Mouse (Mus musculus): ENCODE measurements at regions not wholly inside any gene's neighbourhood (a gene's known extent, or its start where the extent isn't known, plus 50 kb on each side); places are given as distances from the start of the nearest gene placed in this dataset.

- DNase-seq (ENCODE audit: low spot score in 2 of 2), result peak in 1 of 2 experiments; percentile 26
These were observed 220.7 kb downstream of the Fam84b start for GRCm38 (mm10) chr15:60632789-60633456.

GRCm38 (mm10) chr15:60630756-60631402, 222.7 kb downstream of the Fam84b start:
- DNase-seq (ENCODE audit: low spot score in 2 of 2), result peak; percentile 64 to 74

GRCm38 (mm10) chr15:60618801-60619200, 234.8 kb downstream of the Fam84b start:
- no peak for DNase-seq (ENCODE audit: low spot score in 2 of 2)

GRCm38 (mm10) chr15:60617371-60617770, 236.2 kb downstream of the Fam84b start:
- no peak for DNase-seq (ENCODE audit: low spot score in 2 of 2)

- DNase-seq (ENCODE audit: low spot score in 2 of 2), result no peak
These were observed 251.7 kb downstream of the Fam84b start for GRCm38 (mm10) chr15:60601885-60602284.

GRCm38 (mm10) chr15:60577084-60577483, 276.5 kb downstream of the Fam84b start:
- no peak for DNase-seq (ENCODE audit: low spot score in 2 of 2)

GRCm38 (mm10) chr15:60566267-60566666, 287.3 kb downstream of the Fam84b start:
- DNase-seq (ENCODE audit: low spot score in 2 of 2), result no peak

- no peak for DNase-seq (ENCODE audit: low spot score in 2 of 2)
These were observed 288.6 kb downstream of the Fam84b start for GRCm38 (mm10) chr15:60565017-60565416.

GRCm38 (mm10) chr15:60560641-60561040, 292.9 kb downstream of the Fam84b start:
- no peak for DNase-seq (ENCODE audit: low spot score in 2 of 2)

GRCm38 (mm10) chr15:60555691-60556090, 297.9 kb downstream of the Fam84b start:
- no peak for DNase-seq (ENCODE audit: low spot score in 2 of 2)

GRCm38 (mm10) chr15:60554587-60554986, 299.0 kb downstream of the Fam84b start:
- DNase-seq (ENCODE audit: low spot score in 2 of 2), result no peak

GRCm38 (mm10) chr15:60548045-60548444, 305.5 kb downstream of the Fam84b start:
- no peak for DNase-seq (ENCODE audit: low spot score in 2 of 2)

- peak in 1 of 2 experiments; percentile 24 for DNase-seq (ENCODE audit: low spot score in 2 of 2)
These were observed 316.4 kb downstream of the Fam84b start for GRCm38 (mm10) chr15:60537191-60537590.

GRCm38 (mm10) chr15:60534701-60535100, 318.9 kb downstream of the Fam84b start:
- DNase-seq (ENCODE audit: low spot score in 2 of 2), result no peak

- no peak for DNase-seq (ENCODE audit: low spot score in 2 of 2)
These were observed 336.8 kb downstream of the Fam84b start for GRCm38 (mm10) chr15:60516810-60517209.

- DNase-seq (ENCODE audit: low spot score in 2 of 2), result no peak
These were observed 376.7 kb downstream of the Fam84b start for GRCm38 (mm10) chr15:60476755-60477310.

- DNase-seq (ENCODE audit: low spot score in 2 of 2), result no peak
These were observed 378.5 kb downstream of the Fam84b start for GRCm38 (mm10) chr15:60475086-60475485.

GRCm38 (mm10) chr15:60431916-60432315, 415.5 kb upstream of the 4933412E24Rik start:
- no peak for DNase-seq (ENCODE audit: low spot score in 2 of 2)

- peak; percentile 65 to 71 for DNase-seq (ENCODE audit: low spot score in 2 of 2)
These were observed 402.7 kb upstream of the 4933412E24Rik start for GRCm38 (mm10) chr15:60419081-60419480.

GRCm38 (mm10) chr15:60392267-60392666, 375.9 kb upstream of the 4933412E24Rik start:
- DNase-seq (ENCODE audit: low spot score in 2 of 2), result no peak

- no peak for DNase-seq (ENCODE audit: low spot score in 2 of 2)
These were observed 373.9 kb upstream of the 4933412E24Rik start for GRCm38 (mm10) chr15:60390336-60390735.

GRCm38 (mm10) chr15:60387962-60388361, 371.5 kb upstream of the 4933412E24Rik start:
- no peak for DNase-seq (ENCODE audit: low spot score in 2 of 2)
